Mouse (Mus musculus) liver, embryonic 11.5 days (tissue): ENCODE data around the gene Tbck. TPM values are rescaled to one million over a fixed set of nuclear protein-coding genes. Genes with fewer than 3 reads are reported as not detected.

Source experiments
- ATAC-seq: fragments of 200-750 bp; cut with Nextera tagmentation; replicated peaks from 2 replicates; pipeline ENCODE4 v1.8.0; 2017; ENCODE audit warnings: moderate number of reproducible peaks, mild to moderate bottlenecking, moderate TSS enrichment, moderate library complexity; ENCODE audit not compliant: low FRiP score
- DNase-seq: peaks from one replicate; pipeline ENCODE4 v3.0.0-alpha.2; 2017; ENCODE audit warnings: low spot score
- H3K27ac ChIP-seq: fragments of 300-500 bp; sonication (generic); 2 replicates; pipeline ENCODE4 v1.5.1; 2014; ENCODE audit warnings: mild to moderate bottlenecking, low read depth, low read length, control low read depth
- H3K27me3 ChIP-seq: fragments of 300-500 bp; sonication (generic); replicated peaks from 2 replicates; pipeline ENCODE4 v1.6.1; 2014; ENCODE audit warnings: low read length, mixed read lengths; ENCODE audit not compliant: control insufficient read depth, insufficient read depth
- H3K36me3 ChIP-seq: fragments of 300-500 bp; sonication (generic); 2 replicates; pipeline ENCODE4 v1.6.1; 2014; ENCODE audit warnings: mild to moderate bottlenecking, low read length, moderate library complexity, mixed read lengths; ENCODE audit not compliant: control insufficient read depth, insufficient read depth
- H3K4me1 ChIP-seq: fragments of 300-500 bp; sonication (generic); replicated peaks from 2 replicates; pipeline ENCODE4 v1.6.1; 2014; ENCODE audit warnings: low read length, mixed read lengths; ENCODE audit not compliant: control insufficient read depth, insufficient read depth
- H3K4me2 ChIP-seq: fragments of 300-500 bp; sonication (generic); 2 replicates; pipeline ENCODE4 v1.6.1; 2014; ENCODE audit warnings: mild to moderate bottlenecking, control low read depth, moderate library complexity
- H3K4me3 ChIP-seq: fragments of 300-500 bp; sonication (generic); 2 replicates; pipeline ENCODE4 v1.5.1; 2014; ENCODE audit warnings: low read depth, low read length, control low read depth
- H3K9ac ChIP-seq: fragments of 300-500 bp; sonication (generic); 2 replicates; pipeline ENCODE4 v1.6.1; 2014; ENCODE audit warnings: low read depth, low read length, control low read depth
- H3K9me3 ChIP-seq: fragments of 300-500 bp; sonication (generic); 2 replicates; pipeline ENCODE4 v1.6.1; 2016; ENCODE audit warnings: low read length, inconsistent platforms, mixed read lengths; ENCODE audit not compliant: control insufficient read depth
- WGBS: fragments of 180-500 bp; shearing (Covaris S2); extraction: QIAGEN DNeasy Blood & Tissue Kit; methylation state at CpG from one replicate; pipeline ENCODE4 v1.1.7; 2014; 5-methylcytosine and 5-hydroxymethylcytosine counted together
- polyA plus RNA-seq: library from polyadenylated mRNA; unstranded; fragments of >200 nt; fragmentation: Nextera tagmentation; extraction: Ambion mirVana; gene quantifications from 2 replicates; pipeline ENCODE4 v1.2.1, GENCODE M21; 2014

Gene Tbck
- polyA plus RNA-seq, 1 experiment from 2014 or later = 12.8 TPM

- H3K4me1 ChIP-seq = no peaks in the 10 kb centered on the region
- no peaks in the 10 kb centered on the region for H3K9me3 ChIP-seq
- H3K36me3 ChIP-seq = no peaks in the 10 kb centered on the region
- no peak overlapping the region for H3K27ac ChIP-seq
- peak; percentile 85 for ATAC-seq
- no peaks in the 10 kb centered on the region for H3K27me3 ChIP-seq
- H3K4me2 ChIP-seq = 0 out of 2 replicates have a peak overlapping the region, but pooled peaks have one; percentile 5
- no peak overlapping the region for H3K9ac ChIP-seq
- DNase-seq = no peak
- H3K4me3 ChIP-seq = no peak overlapping the region
- 72% methylated on average over 16 of the region's 16 CpGs for WGBS
Measured at GRCm38 (mm10) chr3:132887074-132887848, 203.3 kb downstream of the Tbck start.

Other genes starting within 250 kb of the Tbck start
- 19.1 and 21.0 TPM in 2 replicates for gene Gimd1, start 54.3 kb upstream of the Tbck start, polyA plus RNA-seq
- gene Aimp1, start 226 bp downstream of the Tbck start, polyA plus RNA-seq = 90.3 and 92.9 TPM in 2 replicates